Mouse (Mus musculus) fibroblast of lung, adult 2 months (primary cell): Measurements from ENCODE around the gene Fblim1.

Experiments
- DNase-seq: peaks from one replicate; pipeline ENCODE4 v3.0.0-alpha.2; 2011; ENCODE audit warnings: low read depth

Fblim1 gene

GRCm38 (mm10) chr4:141599251-141600141 lies 6.4 kb downstream of the Fblim1 start:
- no peak for DNase-seq

DNA sequence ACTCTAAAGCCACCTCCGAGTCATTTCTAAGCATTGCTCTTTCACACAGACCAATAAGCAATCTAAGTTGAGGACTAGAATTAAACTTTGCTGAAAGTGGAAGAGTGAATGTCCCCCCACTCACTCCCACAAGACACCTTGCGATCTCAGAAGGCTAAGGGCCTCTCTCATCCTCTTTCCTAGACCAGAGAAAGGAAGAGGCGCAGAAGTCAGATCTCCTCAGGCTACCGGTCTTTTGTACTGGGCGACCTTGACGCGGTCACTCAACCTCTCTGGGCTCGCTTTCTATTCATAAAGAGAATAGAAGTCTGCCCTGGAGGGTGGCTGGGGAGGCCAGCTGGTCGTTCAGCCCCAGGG lies 7.0 kb downstream of the Fblim1 start:
- DNase-seq = no peak

GRCm38 (mm10) chr4:141598199-141598893 lies 7.5 kb downstream of the Fblim1 start:
- no peak for DNase-seq

GRCm38 (mm10) chr4:141596700-141597328 lies 9.1 kb downstream of the Fblim1 start:
- DNase-seq = no peak

GRCm38 (mm10) chr4:141595605-141596268 lies 10.2 kb downstream of the Fblim1 start:
- DNase-seq = no peak

- DNase-seq = no peak
Measured at GRCm38 (mm10) chr4:141595138-141595537, 10.8 kb downstream of the Fblim1 start.

- no peak for DNase-seq
Measured at GRCm38 (mm10) chr4:141591547-141591946, 14.3 kb downstream of the Fblim1 start.

- no peak for DNase-seq
Measured at GRCm38 (mm10) chr4:141583919-141584318, 22.0 kb downstream of the Fblim1 start.

DNA sequence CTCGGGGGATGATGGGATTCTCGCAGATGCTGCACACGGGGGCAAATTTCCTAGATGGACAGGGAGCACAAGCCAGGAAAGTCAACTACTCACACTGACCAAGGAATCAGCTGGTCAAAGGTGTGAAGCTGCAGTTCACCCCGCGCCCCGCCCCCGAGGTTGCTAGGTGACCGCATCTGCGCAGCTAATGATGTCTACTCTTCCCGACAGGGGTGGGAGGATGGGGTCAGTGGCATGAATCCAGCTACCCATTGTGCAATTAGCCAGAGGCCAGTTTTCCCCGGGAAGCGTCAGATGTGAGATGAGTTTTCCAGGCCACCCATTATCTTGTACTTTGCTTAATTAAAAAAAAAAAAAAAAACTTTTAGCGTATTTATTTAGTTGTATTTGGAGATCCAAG lies 24.8 kb downstream of the Fblim1 start:
- DNase-seq = no peak

- DNase-seq = no peak
Measured at GRCm38 (mm10) chr4:141578833-141579232, 27.1 kb downstream of the Fblim1 start.

GRCm38 (mm10) chr4:141576877-141577276 lies 29.0 kb downstream of the Fblim1 start:
- DNase-seq = no peak

GRCm38 (mm10) chr4:141576404-141576803 lies 29.5 kb downstream of the Fblim1 start:
- DNase-seq = no peak

DNA sequence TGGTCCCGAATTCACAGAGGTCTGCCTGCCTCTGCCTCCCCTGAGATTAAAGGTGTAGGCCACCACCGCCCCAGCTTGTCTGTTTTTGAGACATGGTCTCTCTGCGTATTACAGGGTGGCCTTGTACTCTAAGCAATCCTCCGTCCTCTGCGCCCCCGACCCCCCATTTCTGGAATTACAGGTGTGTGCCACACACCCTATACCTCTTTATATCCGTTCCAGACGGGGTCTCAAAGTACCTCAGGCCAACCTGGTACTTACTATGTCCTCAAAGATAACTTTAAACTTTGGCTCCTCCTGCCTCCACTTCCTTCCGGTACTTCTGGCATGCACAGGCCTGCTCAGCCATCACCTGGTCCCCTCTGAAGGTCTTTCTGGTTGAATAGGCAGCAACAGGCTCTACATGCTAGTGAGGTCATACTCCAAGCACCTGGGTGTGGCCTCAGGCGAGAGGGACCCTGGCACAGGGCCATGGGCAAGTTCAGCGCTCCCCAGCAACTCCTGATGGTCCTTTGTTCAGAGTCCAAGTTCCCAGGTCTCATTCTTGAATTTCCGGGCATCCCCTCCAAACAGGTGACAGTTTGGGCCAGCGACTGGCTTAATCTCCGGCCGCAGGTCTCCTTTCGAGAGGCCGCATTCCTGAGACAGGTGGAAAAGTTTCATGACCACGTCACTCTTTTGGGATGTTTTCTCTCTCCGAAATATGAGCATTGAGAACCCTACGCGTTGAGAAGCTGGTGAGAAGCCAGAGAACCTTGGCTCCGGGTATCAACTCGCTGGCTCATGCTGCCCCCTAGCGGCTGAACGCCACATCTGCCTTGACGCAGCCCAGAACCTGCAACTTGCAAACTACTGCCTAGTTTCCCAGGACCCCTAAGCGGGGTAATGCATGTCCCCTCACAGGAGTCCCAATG lies 30.9 kb downstream of the Fblim1 start:
- DNase-seq = no peak

GRCm38 (mm10) chr4:141573359-141573966 lies 32.4 kb downstream of the Fblim1 start:
- peak; percentile 88 for DNase-seq

- no peak for DNase-seq
Measured at GRCm38 (mm10) chr4:141572668-141573358, 33.1 kb downstream of the Fblim1 start.

DNA sequence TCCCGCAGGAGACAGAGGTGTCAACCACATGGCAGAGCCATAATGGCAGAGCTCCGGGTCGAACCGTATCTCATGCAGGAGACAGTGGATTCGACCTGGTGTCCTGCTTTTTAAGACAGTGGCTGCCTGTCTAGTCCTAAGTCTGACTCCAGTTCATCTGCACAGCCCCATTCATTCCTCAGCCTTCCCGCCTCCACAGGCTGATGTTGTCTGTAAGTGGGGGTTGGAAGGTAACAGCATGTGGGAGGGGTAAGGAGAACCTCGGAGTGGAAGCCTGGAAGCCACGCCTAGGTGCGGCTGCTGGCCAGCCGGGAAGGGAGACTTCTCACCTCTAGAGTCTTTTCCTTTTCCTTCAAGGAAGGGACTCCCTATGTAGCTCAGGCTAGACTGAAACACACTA lies 34.0 kb downstream of the Fblim1 start:
- DNase-seq = no peak

DNA sequence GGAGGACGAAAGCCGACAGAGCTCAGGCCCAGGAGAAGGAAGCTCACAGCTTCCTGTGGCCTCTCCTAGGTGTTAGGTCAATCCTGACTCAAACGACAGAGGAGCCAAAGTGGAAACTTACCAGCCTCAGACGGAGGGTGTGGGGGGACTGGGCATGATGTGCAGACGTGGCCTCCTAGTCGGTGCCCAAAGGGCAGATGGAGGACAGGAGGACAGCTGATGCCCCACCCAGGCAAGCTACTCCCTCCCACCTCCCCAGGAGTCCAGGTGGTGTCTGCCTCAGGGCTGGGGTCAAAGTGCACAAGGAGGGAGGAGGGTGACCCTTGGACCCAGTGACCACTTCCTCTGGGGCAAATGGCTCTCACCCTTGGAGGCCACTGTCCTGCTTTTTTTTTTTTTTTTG lies 34.6 kb downstream of the Fblim1 start:
- no peak for DNase-seq

GRCm38 (mm10) chr4:141570821-141571220 lies 35.1 kb downstream of the Fblim1 start:
- no peak for DNase-seq

- no peak for DNase-seq
Measured at GRCm38 (mm10) chr4:141570004-141570403, 35.9 kb downstream of the Fblim1 start.

GRCm38 (mm10) chr4:141568966-141569365 lies 36.9 kb downstream of the Fblim1 start:
- no peak for DNase-seq
